Mouse (Mus musculus) C2C12 (cell line): ENCODE measurements around the gene Retn. TPM values are rescaled to one million over a fixed set of nuclear protein-coding genes. Genes with fewer than 3 reads are reported as not detected.

Source experiments
- H3K27me3 ChIP-seq: one replicate; pipeline ENCODE4 v1.6.1; 2011; ENCODE audit not compliant: control insufficient read depth, insufficient read depth, insufficient read length
- H3K36me3 ChIP-seq: one replicate; pipeline ENCODE4 v1.6.1; 2011; ENCODE audit not compliant: control insufficient read depth, insufficient read depth
- H3K4me3 ChIP-seq: one replicate; pipeline ENCODE4 v1.5.1; 2011; ENCODE audit warnings: mild to moderate bottlenecking, control low read depth; ENCODE audit not compliant: poor library complexity, insufficient read depth, severe bottlenecking
- H3K79me2 ChIP-seq: one replicate; pipeline ENCODE4 v1.6.1; 2011; ENCODE audit not compliant: control insufficient read depth, insufficient read depth
- H3K79me3 ChIP-seq: one replicate; pipeline ENCODE4 v1.6.1; 2011; ENCODE audit warnings: low read depth, control low read depth
- H3ac ChIP-seq: one replicate; pipeline ENCODE3; 2011; ENCODE audit warnings: low read depth; ENCODE audit not compliant: control insufficient read depth, insufficient read length
- CEBPB ChIP-seq: IDR thresholded peaks from one replicate; pipeline ENCODE4 v1.6.1; 2011; ENCODE audit warnings: low read depth, mild to moderate bottlenecking, control low read depth, moderate library complexity
- CTCF ChIP-seq: IDR thresholded peaks from one replicate; pipeline ENCODE4 v1.5.1; 2011; ENCODE audit not compliant: control insufficient read depth, insufficient read depth, insufficient read length
- FOSL1 ChIP-seq: IDR thresholded peaks from one replicate; pipeline ENCODE4 v1.8.0; 2011; ENCODE audit warnings: mild to moderate bottlenecking, low read length; ENCODE audit not compliant: poor library complexity, insufficient read depth, severe bottlenecking
- MAX ChIP-seq: IDR thresholded peaks from one replicate; pipeline ENCODE4 v1.6.1; 2011; ENCODE audit warnings: mild to moderate bottlenecking, control low read depth
- MYOD1 ChIP-seq: IDR thresholded peaks from one replicate; pipeline ENCODE4 v1.6.1; 2011; ENCODE audit warnings: low read depth; ENCODE audit not compliant: control insufficient read depth, insufficient read length
- MYOG ChIP-seq: IDR thresholded peaks from one replicate; pipeline ENCODE4 v1.6.1; 2011; ENCODE audit not compliant: control insufficient read depth, insufficient read length; ENCODE audit errors: extremely low read depth
- USF1 ChIP-seq: IDR thresholded peaks from one replicate; pipeline ENCODE4 v1.6.1; 2011; ENCODE audit warnings: low read depth, mild to moderate bottlenecking, control low read depth, moderate library complexity
- polyA plus RNA-seq: library from polyadenylated mRNA; unstranded; fragments of >200 nt; fragmentation: generic; extraction: Trizol; gene quantifications from one replicate; pipeline ENCODE4 v1.2.1, GENCODE M21; 2012; ENCODE audit warnings: missing spikeins

Gene Retn
- polyA plus RNA-seq, 1 experiment: not detected

- peaks cover 29% of the 10 kb centered on the region for H3K36me3 ChIP-seq
- no peak overlapping the region for H3K4me3 ChIP-seq
- H3K27me3 ChIP-seq: no peaks in the 10 kb centered on the region
- TF ChIP-seq MYOG (no peak), USF1 (no peak), MAX (no peak), FOSL1 (no peak), MYOD1 (no peak), CTCF (no peak), CEBPB (no peak)
- no peak overlapping the region for H3ac ChIP-seq
- peaks cover 26% of the 10 kb centered on the region for H3K79me3 ChIP-seq
- H3K79me2 ChIP-seq: peaks cover 44% of the 10 kb centered on the region
Observed at GRCm38 (mm10) chr8:3678831-3679230, 23.3 kb downstream of the Retn start.

- H3K36me3 ChIP-seq: peaks cover 29% of the 10 kb centered on the region
- H3ac ChIP-seq: no peak overlapping the region
- TF ChIP-seq CEBPB (no peak), CTCF (no peak), MAX (no peak), MYOD1 (no peak), MYOG (no peak), FOSL1 (no peak), USF1 (no peak)
- H3K79me2 ChIP-seq: peaks cover 44% of the 10 kb centered on the region
- no peak overlapping the region for H3K4me3 ChIP-seq
- peaks cover 26% of the 10 kb centered on the region for H3K79me3 ChIP-seq
- no peaks in the 10 kb centered on the region for H3K27me3 ChIP-seq
Observed at GRCm38 (mm10) chr8:3679236-3679635, 23.7 kb downstream of the Retn start.

- Histone ChIP-seq H3K79me3 (peaks cover 26% of the 10 kb centered on the region), H3K79me2 (peaks cover 44% of the 10 kb centered on the region), H3K4me3 (no peak overlapping the region), H3K27me3 (no peaks in the 10 kb centered on the region), H3ac (no peak overlapping the region), H3K36me3 (peaks cover 29% of the 10 kb centered on the region)
- no peak for TF ChIP-seq USF1
- no peak for TF ChIP-seq MYOD1
- no peak for TF ChIP-seq CEBPB
- no peak for TF ChIP-seq MYOG
Observed at GRCm38 (mm10) chr8:3679656-3680055, 24.1 kb downstream of the Retn start.

GRCm38 (mm10) chr8:3682435-3682834, 26.9 kb downstream of the Retn start:
- H3K79me3 ChIP-seq: peaks cover 16% of the 10 kb centered on the region
- peaks cover 32% of the 10 kb centered on the region for H3K79me2 ChIP-seq
- H3ac ChIP-seq: no peak overlapping the region
- peaks cover 29% of the 10 kb centered on the region for H3K36me3 ChIP-seq
- no peak for TF ChIP-seq FOSL1
- no peak for TF ChIP-seq MYOG
- no peak for TF ChIP-seq USF1
- no peak for TF ChIP-seq MAX
- no peak for TF ChIP-seq CEBPB
- no peak for TF ChIP-seq MYOD1
- no peak for TF ChIP-seq CTCF
- no peak overlapping the region for H3K4me3 ChIP-seq
- peaks cover 3% of the 10 kb centered on the region for H3K27me3 ChIP-seq

- H3K4me3 ChIP-seq: no peak overlapping the region
- peaks cover 21% of the 10 kb centered on the region for H3K79me2 ChIP-seq
- TF ChIP-seq USF1: no peak
- TF ChIP-seq CTCF: no peak
- no peak for TF ChIP-seq MYOD1
- TF ChIP-seq CEBPB: no peak
- TF ChIP-seq FOSL1: no peak
- TF ChIP-seq MAX: no peak
- no peak for TF ChIP-seq MYOG
Observed at GRCm38 (mm10) chr8:3683408-3684176, 28.0 kb downstream of the Retn start.

More at GRCm38 (mm10) chr8:3683408-3684176, 28.0 kb downstream of the Retn start:
- Histone ChIP-seq H3ac (no peak overlapping the region), H3K36me3 (peaks cover 29% of the 10 kb centered on the region), H3K79me3 (peaks cover 5% of the 10 kb centered on the region), H3K27me3 (peaks cover 3% of the 10 kb centered on the region)
